Mouse (Mus musculus) embryonic facial prominence, embryonic 12.5 days (tissue): ENCODE data around the gene Serpine1. TPM values are rescaled to one million over a fixed set of nuclear protein-coding genes. Genes with fewer than 3 reads are reported as not detected.
A peak's percentile ranks its signal among the peaks of the same experiment; 100 is the strongest.
"Not testable (repeated sequence)": the region's sequence is repeated elsewhere in the genome, so short reads cannot be mapped to it uniquely, and the experiment has no call there.

Experiments
- ATAC-seq: fragments of 200-750 bp; cut with Nextera tagmentation; 2 replicates; pipeline ENCODE4 v1.8.0; 2017; ENCODE audit not compliant: insufficient number of reproducible peaks, insufficient read depth, low FRiP score, low TSS enrichment
- H3K27ac ChIP-seq: fragments of 300-500 bp; sonication (generic); 2 replicates; pipeline ENCODE4 v1.5.1; 2016; ENCODE audit warnings: mild to moderate bottlenecking
- H3K27me3 ChIP-seq: fragments of 300-500 bp; sonication (generic); 2 replicates; pipeline ENCODE4 v1.6.1; 2016; ENCODE audit warnings: mild to moderate bottlenecking, moderate library complexity
- H3K36me3 ChIP-seq: fragments of 300-500 bp; sonication (generic); 2 replicates; pipeline ENCODE4 v1.6.1; 2016; ENCODE audit warnings: mild to moderate bottlenecking
- H3K4me1 ChIP-seq: fragments of 300-500 bp; sonication (generic); 2 replicates; pipeline ENCODE4 v1.6.1; 2016
- H3K4me2 ChIP-seq: fragments of 300-500 bp; sonication (generic); replicated peaks from 2 replicates; pipeline ENCODE4 v1.6.1; 2016; ENCODE audit warnings: mild to moderate bottlenecking, moderate library complexity
- H3K4me3 ChIP-seq: fragments of 300-500 bp; sonication (generic); 2 replicates; pipeline ENCODE4 v1.5.1; 2016; ENCODE audit warnings: mild to moderate bottlenecking
- H3K9ac ChIP-seq: fragments of 300-500 bp; sonication (generic); 2 replicates; pipeline ENCODE4 v1.6.1; 2016; ENCODE audit warnings: mild to moderate bottlenecking, moderate library complexity
- H3K9me3 ChIP-seq: fragments of 300-500 bp; sonication (generic); 2 replicates; pipeline ENCODE4 v1.6.1; 2016; ENCODE audit warnings: mild to moderate bottlenecking, moderate library complexity
- WGBS: fragments of 180-500 bp; shearing (Covaris S2); methylation state at CpG from one replicate; pipeline ENCODE4 v1.1.7; 2016; 5-methylcytosine and 5-hydroxymethylcytosine counted together
- polyA plus RNA-seq: library from polyadenylated mRNA; unstranded; fragments of >200 nt; fragmentation: Nextera tagmentation; extraction: Ambion mirVana; gene quantifications from 2 replicates; pipeline ENCODE4 v1.2.1, GENCODE M21; 2016

Serpine1 gene
- 0.25 and 0.36 TPM in 2 replicates for polyA plus RNA-seq

- Histone ChIP-seq H3K36me3 (no peaks in the 10 kb centered on the region), H3K27ac (peak within 1 kb of the TSS; percentile 68), H3K4me1 (peaks cover 9% of the 10 kb centered on the region; the same call in 1 of the 2 replicates), H3K4me3 (peak within 1 kb of the TSS; percentile 28), H3K27me3 (no peaks in the 10 kb centered on the region), H3K4me2 (peak within 1 kb of the TSS; percentile 47), H3K9ac (no peak within 1 kb of the TSS), H3K9me3 (no peaks in the 10 kb centered on the region)
- ATAC-seq: peak; percentile 90
- 16% methylated on average over 23 of the region's 23 CpGs for WGBS
Measured at GRCm38 (mm10) chr5:137072079-137072960, at the start of gene Serpine1. Serpine1 (minus strand) TSS chr5:137072268.

DNA sequence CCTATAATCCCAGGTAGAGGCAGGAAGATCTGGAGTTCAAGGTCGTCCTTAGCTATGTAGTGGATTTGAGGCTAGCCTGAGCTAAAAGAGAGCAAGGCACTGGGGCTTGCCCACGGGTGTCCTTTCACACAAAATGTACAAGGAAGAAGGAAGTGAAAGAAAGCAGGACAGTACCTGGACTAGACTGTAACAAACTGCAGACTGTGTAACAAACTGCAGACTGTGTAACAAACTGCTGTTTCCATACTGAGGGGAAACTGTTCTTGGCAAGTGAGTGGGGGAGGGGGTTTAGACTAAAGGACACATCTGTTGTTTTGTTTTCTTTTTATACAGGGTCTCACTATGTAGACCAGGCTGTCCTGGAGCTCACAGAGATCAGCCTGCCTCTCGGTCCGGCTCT is 49.2 kb upstream of the Serpine1 start:
- Histone ChIP-seq H3K36me3 (no peaks in the 10 kb centered on the region), H3K4me2 (no peak overlapping the region), H3K9ac (no peak overlapping the region), H3K4me1 (peaks cover 3% of the 10 kb centered on the region; the same call in 1 of the 2 replicates), H3K27me3 (no peaks in the 10 kb centered on the region), H3K4me3 (no peak overlapping the region), H3K27ac (no peak overlapping the region), H3K9me3 (no peaks in the 10 kb centered on the region)
- no peak for ATAC-seq
- 66% methylated on average over 4 of the region's 4 CpGs for WGBS

DNA sequence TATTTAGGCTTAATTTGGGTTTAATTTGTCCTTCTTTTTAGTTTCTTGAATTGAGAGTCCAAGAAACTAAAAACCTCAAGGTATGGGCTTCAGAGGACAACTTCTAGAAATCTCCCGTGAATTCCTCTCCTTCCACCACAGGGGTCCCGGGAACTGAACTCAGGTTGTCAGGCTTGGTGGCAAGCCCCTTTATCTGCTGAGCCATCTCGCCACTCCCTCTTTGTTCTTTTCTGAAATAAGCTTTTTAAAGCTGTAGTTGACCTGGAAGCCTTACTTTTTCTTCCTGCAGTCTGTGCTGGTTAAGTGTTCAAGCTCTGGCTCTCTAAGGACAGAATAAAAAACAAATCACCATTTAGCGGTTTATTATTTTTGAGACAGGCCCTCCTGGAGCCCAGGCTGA is 46.8 kb upstream of the Serpine1 start:
- no peaks in the 10 kb centered on the region for H3K27me3 ChIP-seq
- H3K36me3 ChIP-seq: peaks cover 7% of the 10 kb centered on the region; the same call in 1 of the 2 replicates
- no peak overlapping the region for H3K4me2 ChIP-seq
- ATAC-seq: no peak
- no peaks in the 10 kb centered on the region for H3K9me3 ChIP-seq
- H3K4me3 ChIP-seq: no peak overlapping the region
- H3K27ac ChIP-seq: no peak overlapping the region
- H3K4me1 ChIP-seq: peaks cover 15% of the 10 kb centered on the region
- H3K9ac ChIP-seq: no peak overlapping the region
- 79% methylated on average over 4 of the region's 4 CpGs for WGBS

DNA sequence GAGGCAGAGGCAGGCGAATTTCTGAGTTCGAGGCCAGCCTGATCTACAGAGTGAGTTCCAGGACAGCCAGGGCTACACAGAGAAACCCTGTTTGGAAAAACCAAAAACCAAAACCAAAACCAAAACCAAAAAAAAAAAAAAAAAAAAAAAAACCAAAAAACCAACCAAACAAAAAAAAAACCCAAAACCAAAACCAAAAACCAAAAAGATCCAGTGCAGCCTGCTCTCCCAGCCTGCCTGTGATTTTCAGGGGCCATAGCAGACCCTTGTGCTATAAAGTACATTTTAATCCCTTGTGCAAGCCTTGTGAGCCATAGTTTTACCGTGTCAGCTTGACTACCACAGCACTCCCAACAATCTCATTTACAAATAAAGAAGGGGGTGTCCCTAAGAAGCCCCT is 45.9 kb upstream of the Serpine1 start:
- not testable (repeated sequence) for ATAC-seq, H3K9me3 ChIP-seq, H3K27ac ChIP-seq, H3K27me3 ChIP-seq, H3K9ac ChIP-seq, H3K4me3 ChIP-seq, H3K4me2 ChIP-seq
- H3K4me1 ChIP-seq: peaks cover 15% of the 10 kb centered on the region
- peaks cover 16% of the 10 kb centered on the region for H3K36me3 ChIP-seq
- 85% methylated on average over 3 of the region's 3 CpGs for WGBS

DNA sequence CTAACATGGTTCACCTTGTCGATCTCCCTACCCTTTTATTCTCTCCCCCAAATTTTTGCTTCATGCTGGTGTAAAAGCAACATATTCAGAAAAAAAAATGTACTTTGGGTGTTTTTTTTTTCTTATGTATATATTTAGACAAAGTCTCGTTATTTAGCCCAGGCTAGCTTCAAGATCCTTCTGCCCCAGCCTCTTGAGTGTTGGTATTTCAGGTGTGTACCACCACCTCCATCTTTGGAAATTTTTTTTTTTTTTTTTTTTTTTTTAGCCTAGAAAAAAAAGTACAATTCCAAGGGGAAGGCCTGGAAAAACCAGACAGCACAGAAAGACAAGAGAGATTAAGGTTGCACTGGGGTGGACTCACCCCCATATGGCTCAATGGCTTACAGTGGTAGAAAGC is 44.9 kb upstream of the Serpine1 start:
- Histone ChIP-seq H3K36me3 (peaks cover 23% of the 10 kb centered on the region), H3K27ac (no peak overlapping the region), H3K4me2 (no peak overlapping the region), H3K9me3 (no peaks in the 10 kb centered on the region), H3K4me1 (peaks cover 15% of the 10 kb centered on the region), H3K9ac (no peak overlapping the region), H3K4me3 (no peak overlapping the region), H3K27me3 (no peaks in the 10 kb centered on the region)
- 78% methylated on average over 2 of the region's 2 CpGs for WGBS
- ATAC-seq: no peak

DNA sequence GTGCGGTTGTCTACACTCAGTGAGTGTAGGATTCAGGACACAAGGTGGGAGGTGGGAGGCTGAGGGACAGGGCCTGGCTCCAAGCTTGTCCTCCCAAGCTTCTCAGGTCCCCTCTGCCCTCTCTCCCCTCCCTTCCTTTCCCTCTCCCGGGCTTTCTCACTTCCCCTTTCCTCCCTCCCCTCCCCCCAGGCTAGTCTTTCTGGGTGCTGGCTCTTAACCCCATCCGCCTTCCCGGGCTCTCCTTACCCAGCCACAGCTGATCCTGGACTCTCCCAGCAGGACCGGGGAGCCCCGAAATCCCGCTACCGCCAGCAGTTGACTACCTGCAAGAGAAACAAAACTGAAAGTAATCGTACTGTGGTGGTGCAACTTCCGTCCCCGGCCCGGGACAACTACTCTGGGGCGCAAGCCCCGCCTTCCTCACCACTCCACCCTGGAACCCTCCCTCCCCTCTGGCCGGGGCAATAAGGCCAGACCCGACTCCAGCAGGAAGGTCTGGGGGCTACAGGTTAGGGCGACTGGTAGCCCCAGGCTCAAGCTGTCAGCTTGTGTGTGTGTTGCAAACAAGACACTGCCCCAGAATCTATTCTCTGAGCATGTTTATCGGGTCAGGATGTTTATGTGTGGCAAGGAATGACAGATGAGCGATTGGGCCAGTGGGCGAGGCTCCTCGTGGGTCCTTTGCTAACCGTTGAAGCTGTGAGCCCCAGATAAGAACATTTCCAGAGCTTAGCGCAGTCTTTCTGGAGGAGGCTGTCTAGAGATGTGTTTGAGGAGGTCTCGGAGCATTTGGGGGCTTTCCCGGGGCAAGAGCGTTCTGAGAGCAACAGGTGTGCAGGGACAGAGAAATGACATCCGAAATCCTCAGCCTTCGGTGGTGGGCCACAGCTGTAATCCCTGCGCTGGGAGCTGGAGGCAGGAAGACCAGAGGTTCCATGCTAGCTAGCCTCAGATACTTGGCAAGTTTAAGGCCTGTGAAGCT is 44.1 kb upstream of the Serpine1 start, which contains the start of gene Trim56:
Gene Trim56, minus strand, starts transcription at position 344 of the 982 bp plus-strand sequence.
- Histone ChIP-seq H3K27ac (peak within 1 kb of the TSS; percentile 56), H3K4me3 (peak within 1 kb of the TSS; percentile 54), H3K36me3 (peaks cover 23% of the 10 kb centered on the region), H3K9ac (peak within 1 kb of the TSS; percentile 69), H3K4me2 (peak within 1 kb of the TSS; percentile 63), H3K27me3 (no peaks in the 10 kb centered on the region), H3K9me3 (no peaks in the 10 kb centered on the region), H3K4me1 (peaks cover 15% of the 10 kb centered on the region)
- ATAC-seq: peak; percentile 59
- WGBS: 10% methylated on average over 29 of the region's 29 CpGs

GRCm38 (mm10) chr5:137114891-137115561 is 43.0 kb upstream of the Serpine1 start:
- Histone ChIP-seq H3K4me1 (peaks cover 15% of the 10 kb centered on the region), H3K9ac (no peak overlapping the region), H3K27me3 (no peaks in the 10 kb centered on the region), H3K9me3 (no peaks in the 10 kb centered on the region), H3K36me3 (peaks cover 23% of the 10 kb centered on the region), H3K27ac (no peak overlapping the region), H3K4me2 (peak overlapping the region; percentile 63), H3K4me3 (peak overlapping the region; percentile 54)
- WGBS: 73% methylated on average over 9 of the region's 9 CpGs
- ATAC-seq: no peak

DNA sequence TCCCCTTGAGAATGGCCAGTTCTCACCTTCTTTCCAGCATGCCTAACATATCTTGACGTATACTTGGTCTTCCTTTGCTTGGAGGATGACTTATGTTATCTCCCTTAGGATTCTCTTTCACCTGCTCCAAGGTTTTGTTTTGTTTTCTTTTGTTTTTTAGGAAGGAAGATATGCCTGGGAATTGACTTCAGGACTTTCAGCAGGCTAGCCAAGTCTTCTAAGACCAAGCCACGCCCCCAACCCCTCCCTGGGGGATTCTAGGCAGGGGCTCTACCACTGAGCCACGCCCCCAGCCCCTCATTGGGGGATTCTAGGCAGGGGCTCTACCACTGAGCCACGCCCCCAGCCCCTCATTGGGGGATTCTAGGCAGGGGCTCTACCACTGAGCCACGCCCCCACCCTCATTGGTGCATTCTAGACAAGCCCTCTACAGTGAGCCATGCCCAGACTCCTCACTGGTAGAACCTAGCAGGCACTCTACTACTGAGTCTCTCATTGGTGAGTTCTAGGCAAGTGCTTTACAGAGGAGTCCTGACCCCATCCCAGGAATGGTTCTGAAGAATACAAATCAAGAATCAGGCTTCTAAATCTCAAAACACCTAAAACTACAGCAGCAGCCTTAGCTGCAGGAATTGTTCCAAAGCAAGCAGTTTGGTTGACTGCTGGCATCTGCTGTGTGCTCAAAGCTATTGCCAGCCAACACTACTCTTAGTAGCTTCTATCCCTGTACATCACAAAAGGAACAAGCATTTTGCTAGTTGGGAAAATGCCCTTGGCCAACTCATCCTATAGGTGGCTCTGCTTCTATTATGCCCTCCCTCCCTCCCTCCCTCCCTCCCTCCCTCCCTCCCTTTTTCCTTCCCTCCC is 39.7 kb upstream of the Serpine1 start:
- no peak overlapping the region for H3K4me2 ChIP-seq
- no peak for ATAC-seq
- peaks cover 23% of the 10 kb centered on the region for H3K36me3 ChIP-seq
- no peaks in the 10 kb centered on the region; the same call in 1 of the 2 replicates for H3K27me3 ChIP-seq
- no peak overlapping the region for H3K27ac ChIP-seq
- WGBS: 83% methylated on average over 5 of the region's 5 CpGs
- H3K9ac ChIP-seq: no peak overlapping the region
- no peaks in the 10 kb centered on the region for H3K9me3 ChIP-seq
- H3K4me1 ChIP-seq: peaks cover 17% of the 10 kb centered on the region
- no peak overlapping the region for H3K4me3 ChIP-seq

DNA sequence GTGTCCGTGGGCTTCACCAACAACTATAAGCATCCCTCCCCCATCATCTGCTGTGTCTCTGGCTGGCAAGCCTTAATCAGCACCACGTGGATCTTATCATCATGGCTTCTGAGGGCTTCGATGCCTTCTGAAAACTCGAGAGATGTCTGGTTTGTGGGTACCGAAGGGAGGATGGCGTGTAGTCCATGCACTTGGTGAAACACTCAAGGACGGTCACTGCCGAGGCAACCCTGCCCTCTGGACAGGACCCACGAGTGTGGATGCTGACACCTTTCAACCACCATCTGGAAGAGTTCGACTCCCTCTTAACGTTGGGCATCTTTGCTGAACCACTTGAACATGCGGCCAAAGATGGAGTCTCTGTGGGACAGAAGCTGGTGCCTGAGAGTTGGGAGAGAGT is 38.8 kb upstream of the Serpine1 start:
- no peak overlapping the region for H3K27ac ChIP-seq
- H3K4me2 ChIP-seq: no peak overlapping the region
- WGBS: 91% methylated on average over 12 of the region's 12 CpGs
- H3K27me3 ChIP-seq: no peaks in the 10 kb centered on the region; the same call in 1 of the 2 replicates
- ATAC-seq: no peak
- H3K36me3 ChIP-seq: peaks cover 23% of the 10 kb centered on the region
- peaks cover 10% of the 10 kb centered on the region; the same call in 1 of the 2 replicates for H3K4me1 ChIP-seq
- no peak overlapping the region for H3K4me3 ChIP-seq
- no peaks in the 10 kb centered on the region for H3K9me3 ChIP-seq
- no peak overlapping the region for H3K9ac ChIP-seq

DNA sequence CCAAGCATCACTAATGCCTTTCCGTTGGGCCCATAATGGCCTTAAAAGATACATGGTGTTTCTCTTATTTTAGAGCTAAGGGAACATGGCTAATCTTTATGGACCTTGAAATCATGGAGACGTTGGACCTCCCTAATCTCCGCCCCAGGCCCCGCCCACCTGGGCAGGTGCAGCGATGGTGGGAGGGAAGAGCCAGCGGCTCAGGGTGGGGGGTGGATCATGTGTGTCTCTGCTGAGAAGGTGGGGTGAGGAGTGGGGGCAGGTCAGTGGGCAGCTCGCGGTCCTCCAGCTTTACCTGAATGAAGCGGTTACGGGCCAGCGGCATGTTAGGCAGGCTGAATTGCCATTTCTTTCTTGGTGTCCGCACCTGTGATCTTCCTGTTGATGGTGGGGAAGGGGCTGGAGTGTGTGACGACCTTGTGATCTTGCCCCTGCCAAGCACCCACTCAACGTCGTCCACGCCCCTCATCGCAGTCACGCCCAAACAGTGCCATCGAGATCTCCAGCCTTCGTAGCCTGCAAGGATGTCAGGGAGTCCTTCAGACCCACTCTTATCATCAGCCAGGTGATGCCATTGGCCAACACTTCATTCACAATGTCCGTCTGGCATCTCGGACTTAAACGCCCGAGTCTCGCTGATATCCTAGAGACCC is 38.0 kb upstream of the Serpine1 start:
- Histone ChIP-seq H3K9me3 (no peaks in the 10 kb centered on the region), H3K4me2 (no peak overlapping the region), H3K4me3 (no peak overlapping the region), H3K9ac (no peak overlapping the region), H3K27ac (no peak overlapping the region), H3K36me3 (peaks cover 23% of the 10 kb centered on the region), H3K27me3 (no peaks in the 10 kb centered on the region; the same call in 1 of the 2 replicates), H3K4me1 (peaks cover 3% of the 10 kb centered on the region; the same call in 1 of the 2 replicates)
- 56% methylated on average over 25 of the region's 25 CpGs for WGBS
- ATAC-seq: no peak
